Mouse (Mus musculus) gastrocnemius, postnatal 10 days (tissue): ENCODE measurements at regions not wholly inside any gene's neighbourhood (a gene's known extent, or its start where the extent isn't known, plus 50 kb on each side); places are given as distances from the start of the nearest gene placed in this dataset.

Experiments
- DNase-seq: peaks from one replicate; pipeline ENCODE4 v3.0.0; 2021; ENCODE audit warnings: mixed read lengths

GRCm38 (mm10) chr17:79798361-79798760, 83.5 kb upstream of the Cyp1b1 start:
- DNase-seq, result no peak

- no peak for DNase-seq
These were observed 75.3 kb upstream of the Cyp1b1 start for GRCm38 (mm10) chr17:79790166-79790565.

- DNase-seq, result no peak
These were observed 72.3 kb upstream of the Cyp1b1 start for GRCm38 (mm10) chr17:79787201-79787600.

- peak; percentile 7 for DNase-seq
These were observed 71.8 kb upstream of the Cyp1b1 start for GRCm38 (mm10) chr17:79786691-79787090.

- no peak for DNase-seq
These were observed 71.4 kb upstream of the Cyp1b1 start for GRCm38 (mm10) chr17:79786270-79786669.

- DNase-seq, result no peak
These were observed 69.5 kb upstream of the Cyp1b1 start for GRCm38 (mm10) chr17:79784256-79784870.

- no peak for DNase-seq
These were observed 67.1 kb upstream of the Cyp1b1 start for GRCm38 (mm10) chr17:79781733-79782663.

GRCm38 (mm10) chr17:79781262-79781661, 66.4 kb upstream of the Cyp1b1 start:
- DNase-seq, result no peak

- no peak for DNase-seq
These were observed 63.1 kb upstream of the Cyp1b1 start for GRCm38 (mm10) chr17:79777874-79778395.

- DNase-seq, result no peak
These were observed 61.3 kb upstream of the Cyp1b1 start for GRCm38 (mm10) chr17:79776177-79776576.

GRCm38 (mm10) chr17:79775216-79775615, 60.4 kb upstream of the Cyp1b1 start:
- no peak for DNase-seq

- no peak for DNase-seq
These were observed 59.4 kb upstream of the Cyp1b1 start for GRCm38 (mm10) chr17:79774291-79774690.

GRCm38 (mm10) chr17:79772219-79772618, 57.4 kb upstream of the Cyp1b1 start:
- DNase-seq, result no peak

GRCm38 (mm10) chr17:79771727-79772126, 56.9 kb upstream of the Cyp1b1 start:
- no peak for DNase-seq

GRCm38 (mm10) chr17:79770911-79771310, 56.0 kb upstream of the Cyp1b1 start:
- no peak for DNase-seq

GRCm38 (mm10) chr17:79769824-79770223, 55.0 kb upstream of the Cyp1b1 start:
- DNase-seq, result no peak

GRCm38 (mm10) chr17:79768080-79768479, 53.2 kb upstream of the Cyp1b1 start:
- DNase-seq, result no peak

GRCm38 (mm10) chr17:79765061-79765794, 50.4 kb upstream of the Cyp1b1 start:
- DNase-seq, result no peak
